Mouse (Mus musculus) thymus, adult 2 months (tissue): ENCODE results near the gene Vps72.

Source experiments
- CTCF ChIP-seq: fragments of 200-500 bp; IDR thresholded peaks from 2 replicates; pipeline ENCODE4 v1.5.1; 2012; ENCODE audit warnings: mild to moderate bottlenecking, control low read depth, low read length, moderate library complexity, borderline replicate concordance; ENCODE audit not compliant: control insufficient read depth, poor library complexity, insufficient read depth; ENCODE audit errors: extremely low read depth
- POLR2A ChIP-seq: fragments of 200-500 bp; IDR thresholded peaks from 2 replicates; pipeline ENCODE4 v1.6.1; 2012; ENCODE audit warnings: mild to moderate bottlenecking, low read length, control low read depth, moderate library complexity; ENCODE audit not compliant: control insufficient read depth, poor library complexity, insufficient read depth; ENCODE audit errors: extremely low read depth

DNA sequence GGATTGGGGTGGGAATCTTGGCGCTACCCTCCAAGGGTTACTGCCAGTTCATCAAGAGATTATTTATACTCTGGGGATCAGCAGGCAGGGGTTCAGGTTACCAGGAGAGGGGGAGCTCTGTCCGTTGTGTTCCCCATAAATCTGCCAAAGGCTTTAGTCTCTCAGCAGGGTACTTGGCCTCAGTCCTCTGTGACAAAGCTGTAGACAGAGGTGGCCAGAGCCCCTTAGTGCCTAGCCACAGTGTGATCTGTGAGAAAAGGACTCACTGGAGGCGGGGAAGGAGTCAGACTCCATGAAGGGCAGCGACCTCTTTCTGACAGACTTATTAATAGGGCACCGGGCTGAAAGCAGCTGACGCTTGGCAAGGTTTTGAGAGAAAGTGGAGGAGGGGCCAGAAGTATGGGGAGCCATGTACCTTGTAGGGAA lies 18.4 kb downstream of the Vps72 start:
- TF ChIP-seq CTCF (no peak), POLR2A (no peak)
